Comparison of ENCODE assay signal across 27 mouse cellular contexts in the genomic region with DNA sequence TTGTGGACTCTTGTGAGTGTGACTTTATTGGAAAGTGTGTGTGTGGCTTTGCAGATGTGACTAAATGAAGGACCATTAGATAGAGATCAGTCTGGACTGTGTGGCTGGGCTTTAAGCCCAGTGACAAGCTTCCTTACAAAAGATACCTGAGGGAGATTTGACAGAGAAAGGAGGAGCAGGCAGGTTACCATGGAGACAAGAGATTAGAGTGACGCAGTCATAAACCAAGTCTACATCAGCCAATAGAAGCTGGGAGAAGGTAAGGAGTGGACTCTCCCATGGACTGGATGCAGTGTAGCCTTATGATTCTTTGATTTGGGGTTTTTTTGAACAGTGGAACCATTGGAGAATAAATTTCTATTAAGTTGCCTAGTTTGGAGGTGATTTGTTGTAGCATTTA.
DNase-seq lines count a peak whose midpoint lies in the region; ATAC-seq lines count a peak whose summit lies in the region.
"Had no signal": no experiment of that assay in that cellular context is flagged by ENCODE, and none has a peak within 500 bp of the region (broad histone marks: within the 10 kb centered on the region; RNA-seq: fewer than 3 reads in every experiment).

No protein-coding gene starts in this region.

- H3K4me1 ChIP-seq in forebrain, embryonic 14.5 days (ENCODE audit: control insufficient read depth, insufficient read depth, low read length) = no peaks in the 10 kb centered on the region
- H3K4me1 ChIP-seq in forebrain, embryonic 10.5 days = peaks cover 6% of the 10 kb centered on the region; the same call in 1 of the 2 replicates
- H3K4me1 ChIP-seq in midbrain, embryonic 14.5 days (ENCODE audit: control insufficient read depth, insufficient read depth, low read length) = no peaks in the 10 kb centered on the region
- peaks cover 8% of the 10 kb centered on the region; the same call in 1 of the 2 replicates for H3K4me1 ChIP-seq in midbrain, embryonic 10.5 days
- 0 out of 2 replicates have a peak, but pooled peaks cover 7% of the 10 kb centered on the region for H3K4me1 ChIP-seq in neural tube, embryonic 13.5 days (replicated peaks)
- no peaks in the 10 kb centered on the region for H3K4me1 ChIP-seq in neural tube, embryonic 15.5 days
- H3K4me1 ChIP-seq: embryonic facial prominence, embryonic 12.5 days; embryonic facial prominence, embryonic 15.5 days; forebrain, embryonic 12.5 days; heart, embryonic 12.5 days; heart, embryonic 15.5 days; hindbrain, embryonic 10.5 days had no signal

- no peak overlapping the region for H3K4me3 ChIP-seq in forebrain, embryonic 14.5 days (ENCODE audit: low read depth, low read length)
- H3K4me3 ChIP-seq in forebrain, embryonic 10.5 days = no peak overlapping the region
- H3K4me3 ChIP-seq in midbrain, embryonic 14.5 days (replicated peaks; ENCODE audit: low read depth, low read length) = no peak overlapping the region
- no peak overlapping the region for H3K4me3 ChIP-seq in midbrain, embryonic 10.5 days
- H3K4me3 ChIP-seq in neural tube, embryonic 13.5 days = no peak overlapping the region
- H3K4me3 ChIP-seq in neural tube, embryonic 15.5 days (replicated peaks) = no peak overlapping the region
- H3K4me3 ChIP-seq: embryonic facial prominence, embryonic 12.5 days; embryonic facial prominence, embryonic 15.5 days; forebrain, embryonic 12.5 days; heart, embryonic 12.5 days; heart, embryonic 15.5 days; hindbrain, embryonic 10.5 days; hindbrain, embryonic 13.5 days had no signal

- no peaks in the 10 kb centered on the region for H3K36me3 ChIP-seq in forebrain, embryonic 14.5 days (ENCODE audit: control insufficient read depth, insufficient read depth, low read length)
- H3K36me3 ChIP-seq in forebrain, embryonic 10.5 days (replicated peaks) = no peaks in the 10 kb centered on the region
- H3K36me3 ChIP-seq in midbrain, embryonic 14.5 days (ENCODE audit: control insufficient read depth, insufficient read depth, low read length) = no peaks in the 10 kb centered on the region
- H3K36me3 ChIP-seq in midbrain, embryonic 10.5 days = no peaks in the 10 kb centered on the region
- no peaks in the 10 kb centered on the region for H3K36me3 ChIP-seq in neural tube, embryonic 13.5 days
- H3K36me3 ChIP-seq in neural tube, embryonic 15.5 days = no peaks in the 10 kb centered on the region
- H3K36me3 ChIP-seq: embryonic facial prominence, embryonic 12.5 days; embryonic facial prominence, embryonic 15.5 days; forebrain, embryonic 12.5 days; G1E; heart, embryonic 12.5 days; heart, embryonic 15.5 days; hindbrain, embryonic 10.5 days; hindbrain, embryonic 13.5 days had no signal

- no peak for ATAC-seq in forebrain, embryonic 14.5 days
- ATAC-seq in midbrain, embryonic 14.5 days (ENCODE audit: low FRiP score, low TSS enrichment) = no peak
- peak; percentile 47; the same call in 1 of the 2 replicates for ATAC-seq in neural tube, embryonic 13.5 days (ENCODE audit: low read depth)
- ATAC-seq in neural tube, embryonic 15.5 days (ENCODE audit: low FRiP score) = no peak
- ATAC-seq: Patski had no signal

- 52% methylated on average over 1 of the region's 1 CpGs for WGBS in forebrain, embryonic 14.5 days
- whole genome bisulfite sequencing in forebrain, embryonic 10.5 days = 44% methylated on average over 1 of the region's 1 CpGs
- WGBS in midbrain, embryonic 14.5 days = 28% methylated on average over 1 of the region's 1 CpGs
- WGBS in midbrain, embryonic 10.5 days = 50% methylated on average over 1 of the region's 1 CpGs
- 58% methylated on average over 1 of the region's 1 CpGs for WGBS in neural tube, embryonic 13.5 days
- WGBS in neural tube, embryonic 15.5 days = 59% methylated on average over 1 of the region's 1 CpGs

- no peaks in the 10 kb centered on the region for H3K27me3 ChIP-seq in forebrain, embryonic 14.5 days (replicated peaks; ENCODE audit: control insufficient read depth, insufficient read depth, low read length)
- H3K27me3 ChIP-seq in forebrain, embryonic 10.5 days (ENCODE audit: poor library complexity, severe bottlenecking) = no peaks in the 10 kb centered on the region
- H3K27me3 ChIP-seq in midbrain, embryonic 14.5 days (ENCODE audit: control insufficient read depth, insufficient read depth, low read length) = no peaks in the 10 kb centered on the region
- no peaks in the 10 kb centered on the region for H3K27me3 ChIP-seq in midbrain, embryonic 10.5 days (ENCODE audit: low read depth, poor library complexity, severe bottlenecking)
- no peaks in the 10 kb centered on the region for H3K27me3 ChIP-seq in neural tube, embryonic 13.5 days
- no peaks in the 10 kb centered on the region for H3K27me3 ChIP-seq in neural tube, embryonic 15.5 days (replicated peaks)
- H3K27me3 ChIP-seq: CH12.LX; embryonic facial prominence, embryonic 12.5 days; embryonic facial prominence, embryonic 15.5 days; forebrain, embryonic 12.5 days; heart, embryonic 12.5 days; heart, embryonic 15.5 days; hindbrain, embryonic 13.5 days had no signal

- no peak overlapping the region for H3K9ac ChIP-seq in forebrain, embryonic 14.5 days (ENCODE audit: low read length)
- H3K9ac ChIP-seq in midbrain, embryonic 14.5 days (replicated peaks; ENCODE audit: low read length) = no peak overlapping the region
- H3K9ac ChIP-seq in neural tube, embryonic 13.5 days = no peak overlapping the region
- H3K9ac ChIP-seq in neural tube, embryonic 15.5 days (replicated peaks) = no peak overlapping the region
- H3K9ac ChIP-seq: embryonic facial prominence, embryonic 12.5 days; embryonic facial prominence, embryonic 15.5 days; forebrain, embryonic 12.5 days; heart, embryonic 12.5 days; heart, embryonic 15.5 days; hindbrain, embryonic 13.5 days had no signal

- no peaks in the 10 kb centered on the region for H3K9me3 ChIP-seq in forebrain, embryonic 14.5 days (replicated peaks; ENCODE audit: control insufficient read depth, low read length)
- no peaks in the 10 kb centered on the region for H3K9me3 ChIP-seq in forebrain, embryonic 10.5 days
- H3K9me3 ChIP-seq in midbrain, embryonic 14.5 days (ENCODE audit: control insufficient read depth, low read length) = no peaks in the 10 kb centered on the region
- no peaks in the 10 kb centered on the region for H3K9me3 ChIP-seq in midbrain, embryonic 10.5 days (replicated peaks)
- H3K9me3 ChIP-seq in neural tube, embryonic 13.5 days = no peaks in the 10 kb centered on the region
- H3K9me3 ChIP-seq in neural tube, embryonic 15.5 days (replicated peaks) = no peaks in the 10 kb centered on the region
- H3K9me3 ChIP-seq: embryonic facial prominence, embryonic 12.5 days; embryonic facial prominence, embryonic 15.5 days; forebrain, embryonic 12.5 days; heart, embryonic 12.5 days; heart, embryonic 15.5 days; hindbrain, embryonic 10.5 days; hindbrain, embryonic 13.5 days had no signal

- no peak overlapping the region for H3K4me2 ChIP-seq in forebrain, embryonic 14.5 days (ENCODE audit: low read length)
- no peak overlapping the region for H3K4me2 ChIP-seq in midbrain, embryonic 14.5 days (ENCODE audit: low read length)
- no peak overlapping the region for H3K4me2 ChIP-seq in neural tube, embryonic 13.5 days
- no peak overlapping the region for H3K4me2 ChIP-seq in neural tube, embryonic 15.5 days
- H3K4me2 ChIP-seq: embryonic facial prominence, embryonic 12.5 days; embryonic facial prominence, embryonic 15.5 days; forebrain, embryonic 12.5 days; heart, embryonic 12.5 days; heart, embryonic 15.5 days; hindbrain, embryonic 13.5 days had no signal

- H3K27ac ChIP-seq in forebrain, embryonic 14.5 days (ENCODE audit: low read depth, low read length) = no peak overlapping the region
- H3K27ac ChIP-seq in forebrain, embryonic 10.5 days = no peak overlapping the region
- H3K27ac ChIP-seq in midbrain, embryonic 14.5 days (replicated peaks; ENCODE audit: low read depth, low read length) = no peak overlapping the region
- H3K27ac ChIP-seq in midbrain, embryonic 10.5 days (replicated peaks) = no peak overlapping the region
- no peak overlapping the region for H3K27ac ChIP-seq in neural tube, embryonic 13.5 days (replicated peaks)
- H3K27ac ChIP-seq in neural tube, embryonic 15.5 days (replicated peaks) = no peak overlapping the region
- H3K27ac ChIP-seq: embryonic facial prominence, embryonic 12.5 days; embryonic facial prominence, embryonic 15.5 days; forebrain, embryonic 12.5 days; heart, embryonic 15.5 days; hindbrain, embryonic 10.5 days; hindbrain, embryonic 13.5 days had no signal

- peak; percentile 23 for DNase-seq in forebrain, embryonic 14.5 days (ENCODE audit: low spot score)
- no peak for DNase-seq in forebrain, embryonic 10.5 days (ENCODE audit: extremely low spot score, low spot score)
- peak; percentile 52 for DNase-seq in midbrain, embryonic 14.5 days
- no peak for DNase-seq in midbrain, embryonic 10.5 days (ENCODE audit: low spot score)
- no peak for DNase-seq in layer of hippocampus, postnatal 36 days
- DNase-seq: adrenal gland, adult 2 months; adrenal gland, postnatal 14 days; B cell, adult 2 months; cerebellum, adult 18-20 months; cerebellum, adult 9-10 months; cerebellum, postnatal 25 days; gastrocnemius, postnatal 25 days; heart, adult 18-20 months; heart, postnatal 10 days; heart, postnatal 36 days had no signal

Comparison
In these comparisons a context has a peak if more than half of its experiments do, and no peak if none do; other contexts are left out.
1. DNase-seq: peak in forebrain, embryonic 14.5 days (single experiment) and midbrain, embryonic 14.5 days (single experiment); none in forebrain, embryonic 10.5 days (single experiment), midbrain, embryonic 10.5 days (single experiment) and layer of hippocampus, postnatal 36 days (0 of 2).